Mouse (Mus musculus): Measurements from ENCODE around the gene Znrf2. TPM values are rescaled to one million over a fixed set of nuclear protein-coding genes. Genes with fewer than 3 reads are reported as not detected.
"Not testable (repeated sequence)": the region's sequence is repeated elsewhere in the genome, so short reads cannot be mapped to it uniquely, and the experiment has no call there.

The Znrf2 gene
- polyA plus RNA-seq, 1 experiment from 2014 or later = 2.3 TPM

DNA sequence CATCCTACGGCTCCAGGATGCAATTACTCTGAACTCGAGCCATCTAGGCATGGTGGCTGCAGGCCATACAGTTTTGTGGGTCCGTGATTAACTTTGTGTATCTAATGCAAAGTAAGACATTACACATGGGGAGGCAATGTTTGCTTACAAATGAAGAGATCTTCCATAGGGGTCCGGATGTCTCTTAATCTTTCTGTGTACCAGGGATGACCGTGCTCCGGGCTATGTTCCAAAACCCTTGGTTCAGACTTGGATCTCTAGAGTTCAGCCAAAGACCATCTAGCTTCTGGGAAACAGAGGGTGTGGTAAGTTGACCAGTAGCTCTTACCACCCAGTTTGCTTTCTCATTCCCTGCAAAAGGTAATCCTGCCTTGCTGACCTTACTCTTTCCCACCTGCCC lies 4.4 kb upstream of the Znrf2 start:
- Histone ChIP-seq H3K36me3 (replicated peaks) (no peaks in the 10 kb centered on the region), H3K4me1 (peaks cover 7% of the 10 kb centered on the region; the same call in 1 of the 2 replicates), H3K27ac (no peak overlapping the region), H3K4me3 (no peak overlapping the region), H3K27me3 (ENCODE audit: poor library complexity, severe bottlenecking) (peaks cover 16% of the 10 kb centered on the region), H3K9me3 (no peaks in the 10 kb centered on the region)
- WGBS = 89% methylated on average over 6 of the region's 6 CpGs
- DNase-seq (ENCODE audit: extremely low spot score, low spot score) = no peak

DNA sequence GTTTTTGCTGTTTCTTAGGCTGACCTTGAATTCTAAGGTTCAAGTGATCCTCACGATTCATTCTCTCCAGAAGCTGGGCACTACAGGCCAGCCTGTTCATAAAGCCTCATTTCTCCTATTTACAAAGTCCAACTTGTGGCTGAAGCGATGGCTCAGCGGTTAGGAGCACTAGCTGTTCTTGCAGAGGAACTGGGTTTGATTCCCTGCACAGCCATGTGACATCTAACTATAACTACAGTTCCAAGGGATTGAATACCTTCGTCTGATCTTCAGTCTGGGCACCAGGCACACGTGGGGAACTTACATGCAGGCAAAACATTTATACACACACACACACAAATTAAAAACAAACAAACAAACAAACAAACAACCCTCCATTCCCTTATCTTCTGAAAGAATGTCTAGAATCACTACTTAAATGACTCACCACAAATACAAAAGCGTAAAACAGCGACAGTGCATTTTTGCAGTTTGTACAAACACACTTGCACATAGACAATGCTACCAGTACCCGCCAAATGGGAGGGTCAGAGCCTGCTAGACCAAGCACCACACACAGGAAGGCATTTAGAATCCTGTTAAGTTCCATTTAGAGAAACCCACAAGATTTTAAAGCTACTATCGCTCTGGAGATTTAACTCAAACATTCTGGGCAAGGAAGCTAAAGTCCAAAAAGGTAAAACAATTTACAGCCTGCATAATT lies 1.1 kb upstream of the Znrf2 start:
- Histone ChIP-seq H3K4me3 (peak overlapping the region; percentile 79), H3K27me3 (ENCODE audit: poor library complexity, severe bottlenecking) (peaks cover 16% of the 10 kb centered on the region), H3K9me3 (no peaks in the 10 kb centered on the region), H3K36me3 (replicated peaks) (no peaks in the 10 kb centered on the region), H3K4me1 (peaks cover 38% of the 10 kb centered on the region), H3K27ac (0 out of 2 replicates have a peak overlapping the region, but pooled peaks have one; percentile 94)
- 86% methylated on average over 9 of the region's 9 CpGs for WGBS
- no peak for DNase-seq (ENCODE audit: extremely low spot score, low spot score)

DNA sequence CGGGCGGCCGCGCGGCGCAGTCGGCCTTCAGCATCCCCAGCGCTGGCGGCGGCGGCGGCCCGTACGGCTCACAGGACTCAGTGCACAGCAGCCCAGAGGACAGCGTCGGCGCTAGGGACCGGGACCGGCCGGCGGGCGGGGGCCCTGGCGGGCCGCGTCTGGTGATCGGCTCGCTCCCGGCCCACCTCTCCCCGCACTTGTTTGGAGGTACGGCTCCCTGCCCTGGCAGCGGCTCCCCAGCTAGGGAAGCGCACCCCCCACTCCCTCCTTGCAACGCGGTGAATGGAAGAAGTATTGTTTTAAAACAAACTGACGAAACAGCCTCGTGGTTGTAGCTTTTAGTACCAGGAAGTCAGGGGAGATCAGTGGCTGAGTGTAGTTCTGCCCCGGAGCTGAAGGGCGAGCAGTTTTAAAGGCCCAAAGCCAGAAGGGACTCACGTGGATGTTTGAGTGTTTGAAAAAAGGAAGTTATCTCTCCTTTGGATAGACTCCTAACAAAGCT lies 601 bp downstream of the Znrf2 start:
- Histone ChIP-seq H3K27ac (peak overlapping the region; percentile 94), H3K36me3 (replicated peaks) (peaks cover under 1% of the 10 kb centered on the region), H3K4me3 (peak overlapping the region; percentile 79), H3K4me1 (peaks cover 38% of the 10 kb centered on the region), H3K9me3 (no peaks in the 10 kb centered on the region), H3K27me3 (ENCODE audit: poor library complexity, severe bottlenecking) (peaks cover 16% of the 10 kb centered on the region)
- peak; percentile 71 for DNase-seq (ENCODE audit: extremely low spot score, low spot score)
- 6% methylated on average over 39 of the region's 39 CpGs for WGBS

DNA sequence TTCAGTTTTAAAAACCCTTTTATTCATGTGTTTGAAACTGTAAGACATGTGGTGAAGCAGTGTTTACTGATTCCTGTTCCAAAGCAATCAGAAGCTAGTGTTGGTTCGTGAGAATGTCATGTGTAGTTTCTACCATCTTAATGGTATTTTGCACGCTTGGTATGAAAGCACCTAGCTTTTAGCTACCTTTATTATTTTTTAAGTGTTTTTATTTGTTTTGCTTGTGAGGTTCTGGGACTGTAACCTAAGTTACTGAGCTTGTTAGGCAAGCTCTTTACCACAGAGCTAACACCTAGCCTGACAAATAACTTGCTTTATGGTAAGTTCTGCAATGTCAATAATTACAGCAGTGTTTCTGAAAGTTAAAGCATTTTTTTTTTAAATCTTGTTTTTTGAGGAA lies 1.7 kb downstream of the Znrf2 start:
- no peaks in the 10 kb centered on the region; the same call in 1 of the 2 replicates for H3K9me3 ChIP-seq
- no peak for DNase-seq (ENCODE audit: extremely low spot score, low spot score)
- H3K36me3 ChIP-seq (replicated peaks) = peaks cover 7% of the 10 kb centered on the region
- no peak overlapping the region for H3K27ac ChIP-seq
- H3K4me3 ChIP-seq = peak overlapping the region; percentile 79
- WGBS = 63% methylated on average over 2 of the region's 2 CpGs
- H3K4me1 ChIP-seq = peaks cover 38% of the 10 kb centered on the region
- H3K27me3 ChIP-seq (ENCODE audit: poor library complexity, severe bottlenecking) = peaks cover 16% of the 10 kb centered on the region

DNA sequence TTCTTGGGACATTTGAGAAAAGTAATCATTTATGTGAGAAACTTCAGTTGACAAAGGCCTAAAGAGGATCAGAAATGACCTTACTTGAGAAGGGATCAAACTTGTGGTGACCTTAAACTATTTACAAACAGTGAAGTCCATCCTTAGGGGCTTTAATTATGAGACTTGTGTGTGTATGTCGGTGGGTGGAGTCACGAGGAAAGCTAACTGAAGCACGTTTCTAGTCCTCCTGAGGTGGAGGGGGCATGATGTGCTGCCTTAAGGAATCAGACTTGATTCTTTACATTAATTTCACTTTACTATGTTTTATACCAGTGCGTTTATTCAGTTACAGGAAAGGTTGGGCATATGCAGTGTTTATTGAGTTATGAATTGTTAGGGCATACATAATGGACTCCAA lies 2.6 kb downstream of the Znrf2 start:
- Histone ChIP-seq H3K36me3 (replicated peaks) (peaks cover 7% of the 10 kb centered on the region), H3K9me3 (no peaks in the 10 kb centered on the region; the same call in 1 of the 2 replicates), H3K27ac (no peak overlapping the region), H3K4me3 (no peak overlapping the region), H3K4me1 (peaks cover 38% of the 10 kb centered on the region), H3K27me3 (ENCODE audit: poor library complexity, severe bottlenecking) (peaks cover 16% of the 10 kb centered on the region)
- no peak for DNase-seq (ENCODE audit: extremely low spot score, low spot score)
- 32% methylated on average over 4 of the region's 4 CpGs for WGBS

DNA sequence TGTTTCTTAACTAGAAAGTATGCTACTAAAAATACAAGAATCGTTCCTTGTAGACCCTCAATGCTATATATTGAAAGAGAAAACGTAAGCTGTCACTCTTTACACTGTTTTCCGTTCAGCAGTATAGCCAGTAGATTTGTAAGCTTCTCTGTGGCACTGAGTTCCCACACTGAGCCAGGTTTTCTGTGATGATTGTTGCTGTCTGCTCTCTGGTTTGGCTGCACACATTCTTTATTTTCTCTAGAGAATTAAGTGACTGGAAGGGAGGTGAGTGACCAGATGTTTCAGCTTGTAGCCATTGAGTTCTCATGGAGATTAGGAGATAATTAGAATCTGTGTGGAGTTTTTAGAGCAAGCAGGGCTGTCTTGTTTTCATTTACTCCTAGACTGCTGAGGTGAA lies 3.0 kb downstream of the Znrf2 start:
- WGBS = 60% methylated on average over 3 of the region's 3 CpGs
- H3K9me3 ChIP-seq = no peaks in the 10 kb centered on the region; the same call in 1 of the 2 replicates
- H3K4me1 ChIP-seq = peaks cover 38% of the 10 kb centered on the region
- H3K27ac ChIP-seq = no peak overlapping the region
- no peak for DNase-seq (ENCODE audit: extremely low spot score, low spot score)
- H3K4me3 ChIP-seq = no peak overlapping the region
- H3K36me3 ChIP-seq (replicated peaks) = peaks cover 10% of the 10 kb centered on the region
- H3K27me3 ChIP-seq (ENCODE audit: poor library complexity, severe bottlenecking) = peaks cover 11% of the 10 kb centered on the region

DNA sequence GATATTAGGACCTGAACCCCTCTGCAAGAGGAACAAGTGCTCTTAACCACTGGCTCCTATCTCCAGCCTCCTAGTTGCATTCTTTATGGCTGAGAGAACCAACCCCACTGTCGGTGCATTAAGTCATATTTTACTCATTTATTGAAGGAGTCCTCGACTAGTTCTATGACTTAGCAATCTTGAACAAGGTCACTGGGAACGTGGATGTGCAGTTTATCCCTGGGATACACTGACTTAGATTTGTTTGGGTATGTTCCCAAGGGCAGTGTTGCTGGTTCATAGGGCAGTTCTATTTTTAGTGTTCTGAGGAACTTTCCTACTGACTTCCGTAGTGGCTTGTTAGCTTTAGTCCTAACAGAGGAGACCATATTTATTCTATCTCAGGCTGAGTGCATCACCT lies 5.6 kb downstream of the Znrf2 start:
- no peak overlapping the region for H3K27ac ChIP-seq
- H3K4me3 ChIP-seq = no peak overlapping the region
- DNase-seq (ENCODE audit: extremely low spot score, low spot score) = no peak
- peaks cover 11% of the 10 kb centered on the region for H3K36me3 ChIP-seq (replicated peaks)
- peaks cover 30% of the 10 kb centered on the region for H3K4me1 ChIP-seq
- no peaks in the 10 kb centered on the region for H3K27me3 ChIP-seq (ENCODE audit: poor library complexity, severe bottlenecking)
- no peaks in the 10 kb centered on the region; the same call in 1 of the 2 replicates for H3K9me3 ChIP-seq
- WGBS = 93% methylated on average over 4 of the region's 4 CpGs

DNA sequence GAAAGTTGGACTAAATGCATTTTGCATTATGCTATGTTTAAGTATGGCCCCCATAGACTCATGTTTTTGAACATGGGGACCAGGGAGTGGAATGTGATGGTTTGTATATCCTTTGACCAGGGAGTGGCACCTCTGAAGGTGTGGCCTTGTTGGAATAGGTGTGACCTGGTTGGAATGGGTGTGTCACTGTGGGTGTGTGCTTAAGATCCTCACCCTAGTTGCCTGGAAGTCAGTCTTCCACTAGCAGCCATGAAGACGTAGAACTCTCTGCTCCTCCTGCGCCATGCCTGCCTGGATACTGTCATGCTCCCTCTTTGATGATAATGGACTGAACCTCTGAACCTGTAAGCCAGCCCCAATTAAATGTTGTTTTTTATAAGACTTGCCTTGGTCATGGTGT lies 7.8 kb downstream of the Znrf2 start:
- H3K27me3 ChIP-seq (ENCODE audit: poor library complexity, severe bottlenecking); H3K9me3 ChIP-seq; H3K27ac ChIP-seq; DNase-seq (ENCODE audit: extremely low spot score, low spot score); H3K4me3 ChIP-seq: not testable (repeated sequence)
- Histone ChIP-seq H3K4me1 (peaks cover 10% of the 10 kb centered on the region), H3K36me3 (replicated peaks) (peaks cover 11% of the 10 kb centered on the region)
- WGBS = 100% methylated on average over 2 of the region's 2 CpGs

DNA sequence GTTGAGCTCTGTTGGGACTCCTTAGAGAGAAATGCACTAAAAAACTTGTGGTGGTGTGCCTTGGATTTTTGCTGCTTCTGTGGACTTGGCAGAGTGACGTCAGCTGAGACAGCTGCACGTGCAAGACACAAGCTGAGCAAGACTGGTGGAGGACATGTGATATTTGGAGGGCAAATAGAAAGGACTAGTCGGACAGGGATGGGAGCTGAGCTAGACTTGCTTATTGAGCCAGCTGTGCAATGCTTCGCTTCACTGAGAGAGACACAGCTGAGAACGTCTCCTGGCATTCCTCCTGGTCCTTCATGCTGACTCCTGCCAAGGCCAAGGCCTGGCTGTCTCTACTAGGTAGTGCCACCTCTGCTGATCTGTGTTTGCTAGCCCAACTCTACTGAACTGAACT lies 10.8 kb downstream of the Znrf2 start:
- WGBS = 94% methylated on average over 5 of the region's 5 CpGs

DNA sequence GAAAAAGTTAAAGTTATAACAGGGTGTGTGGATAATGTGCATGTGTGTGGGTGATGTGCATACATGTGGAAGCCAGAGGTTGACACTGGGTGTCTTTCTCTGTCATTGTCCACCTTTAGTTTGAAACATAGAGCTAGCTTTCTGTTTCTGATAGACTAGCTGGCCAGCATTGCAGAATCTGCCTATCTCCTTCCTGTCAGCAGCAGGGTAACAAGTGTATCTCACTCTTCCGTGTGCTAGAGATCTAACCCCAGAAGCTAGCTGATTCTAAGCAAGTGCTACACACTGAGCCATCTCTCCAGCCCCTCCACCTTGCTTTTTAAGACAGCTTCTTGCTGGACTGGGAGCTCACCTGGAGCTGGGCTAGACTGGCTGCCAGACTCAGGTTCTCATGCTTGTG lies 11.6 kb downstream of the Znrf2 start:
- Histone ChIP-seq H3K4me1 (peaks cover 12% of the 10 kb centered on the region), H3K4me3 (no peak overlapping the region), H3K36me3 (replicated peaks) (peaks cover 5% of the 10 kb centered on the region; the same call in 1 of the 2 replicates), H3K27ac (no peak overlapping the region), H3K27me3 (ENCODE audit: poor library complexity, severe bottlenecking) (no peaks in the 10 kb centered on the region), H3K9me3 (no peaks in the 10 kb centered on the region)
- no peak for DNase-seq (ENCODE audit: extremely low spot score, low spot score)
- WGBS = 96% methylated on average over 1 of the region's 1 CpGs

More for the DNA sequence above, 10.8 kb downstream of the Znrf2 start:
- H3K36me3 ChIP-seq (replicated peaks) = peaks cover 9% of the 10 kb centered on the region
- no peak overlapping the region for H3K4me3 ChIP-seq
- no peaks in the 10 kb centered on the region; the same call in 1 of the 2 replicates for H3K9me3 ChIP-seq
- H3K27me3 ChIP-seq (ENCODE audit: poor library complexity, severe bottlenecking) = no peaks in the 10 kb centered on the region
- peaks cover 12% of the 10 kb centered on the region for H3K4me1 ChIP-seq
- no peak overlapping the region for H3K27ac ChIP-seq
- DNase-seq (ENCODE audit: extremely low spot score, low spot score) = no peak

DNA sequence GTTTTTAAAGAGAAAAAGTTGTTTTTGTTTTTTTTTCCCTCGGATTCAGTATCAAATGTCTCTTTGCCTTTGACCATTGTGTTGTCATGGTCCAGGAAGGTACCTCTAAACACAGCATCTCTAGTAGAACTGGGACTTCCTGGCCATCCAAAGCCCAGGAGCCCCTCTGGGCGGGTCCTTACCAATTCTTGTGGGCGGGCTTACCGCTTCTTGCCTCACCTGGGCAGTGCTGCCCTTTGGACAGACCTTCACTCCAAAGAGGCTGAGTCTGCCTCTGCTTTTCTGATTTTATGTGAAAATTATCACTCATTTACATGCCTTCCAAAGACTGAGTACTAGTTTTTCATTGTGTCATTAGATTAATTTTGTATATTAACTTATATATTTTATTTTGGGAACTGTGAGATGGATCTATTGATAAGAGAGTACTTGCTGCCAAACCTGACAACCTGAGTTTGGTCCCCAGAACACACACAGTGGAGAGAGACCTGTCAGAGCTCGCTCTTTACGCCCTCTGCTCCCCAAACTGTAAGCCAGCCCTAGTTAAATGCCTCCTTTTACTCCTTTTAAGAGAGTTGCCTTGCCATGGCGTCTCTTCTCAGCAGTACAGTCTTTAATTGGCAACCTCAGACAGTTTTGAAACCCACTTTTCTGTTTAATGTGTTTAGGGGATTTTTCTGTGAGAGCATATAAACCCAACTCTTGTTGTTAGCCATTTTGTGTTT lies 13.5 kb downstream of the Znrf2 start:
- Histone ChIP-seq H3K36me3 (replicated peaks) (no peaks in the 10 kb centered on the region), H3K4me1 (peaks cover 12% of the 10 kb centered on the region), H3K9me3 (no peaks in the 10 kb centered on the region), H3K27ac (no peak overlapping the region), H3K27me3 (ENCODE audit: poor library complexity, severe bottlenecking) (no peaks in the 10 kb centered on the region), H3K4me3 (no peak overlapping the region)
- no peak for DNase-seq (ENCODE audit: extremely low spot score, low spot score)
- 84% methylated on average over 7 of the region's 7 CpGs for WGBS

DNA sequence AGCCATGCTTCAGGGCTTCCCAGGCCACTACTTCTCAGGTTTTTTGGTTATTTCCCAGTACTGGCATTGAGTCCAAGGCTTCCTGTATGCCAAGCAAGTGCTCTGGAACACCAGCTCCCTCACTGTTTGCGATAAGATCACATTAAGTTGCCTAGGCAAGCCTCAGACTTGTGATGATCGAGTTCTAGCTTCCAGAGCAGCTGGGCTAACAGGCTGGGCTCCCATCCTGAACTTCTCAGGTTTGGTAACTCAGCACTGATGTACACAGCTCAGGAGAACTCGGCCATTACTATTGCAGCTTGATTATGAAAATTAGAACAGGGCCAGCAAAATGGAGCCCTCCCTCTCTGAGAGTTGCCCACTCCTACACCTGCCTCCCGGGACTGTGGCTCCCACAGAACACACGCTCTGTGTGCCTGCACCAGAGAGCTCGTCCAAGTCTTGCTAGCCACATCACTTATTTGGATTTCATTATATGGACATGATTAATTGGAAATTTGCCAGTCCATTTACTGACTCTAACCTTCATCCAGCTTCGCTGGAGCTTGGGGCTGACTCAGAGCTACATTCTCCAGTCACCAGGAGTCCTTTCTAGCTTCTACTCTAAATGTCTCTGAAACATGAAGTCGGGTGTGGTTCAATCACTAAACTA lies 14.5 kb downstream of the Znrf2 start:
- 86% methylated on average over 8 of the region's 8 CpGs for WGBS
- Histone ChIP-seq H3K4me3 (no peak overlapping the region), H3K27me3 (ENCODE audit: poor library complexity, severe bottlenecking) (no peaks in the 10 kb centered on the region), H3K27ac (no peak overlapping the region), H3K9me3 (no peaks in the 10 kb centered on the region), H3K4me1 (peaks cover 12% of the 10 kb centered on the region), H3K36me3 (replicated peaks) (0 out of 2 replicates have a peak, but pooled peaks cover 2% of the 10 kb centered on the region)
- DNase-seq (ENCODE audit: extremely low spot score, low spot score) = no peak

Measured in forebrain, embryonic 10.5 days (tissue).